Mouse (Mus musculus): ENCODE measurements around the gene Atf6. TPM values are rescaled to one million over a fixed set of nuclear protein-coding genes. Genes with fewer than 3 reads are reported as not detected.

Gene Atf6
- polyA plus RNA-seq, 1 experiment from 2014 or later, result 56.5 TPM

DNA sequence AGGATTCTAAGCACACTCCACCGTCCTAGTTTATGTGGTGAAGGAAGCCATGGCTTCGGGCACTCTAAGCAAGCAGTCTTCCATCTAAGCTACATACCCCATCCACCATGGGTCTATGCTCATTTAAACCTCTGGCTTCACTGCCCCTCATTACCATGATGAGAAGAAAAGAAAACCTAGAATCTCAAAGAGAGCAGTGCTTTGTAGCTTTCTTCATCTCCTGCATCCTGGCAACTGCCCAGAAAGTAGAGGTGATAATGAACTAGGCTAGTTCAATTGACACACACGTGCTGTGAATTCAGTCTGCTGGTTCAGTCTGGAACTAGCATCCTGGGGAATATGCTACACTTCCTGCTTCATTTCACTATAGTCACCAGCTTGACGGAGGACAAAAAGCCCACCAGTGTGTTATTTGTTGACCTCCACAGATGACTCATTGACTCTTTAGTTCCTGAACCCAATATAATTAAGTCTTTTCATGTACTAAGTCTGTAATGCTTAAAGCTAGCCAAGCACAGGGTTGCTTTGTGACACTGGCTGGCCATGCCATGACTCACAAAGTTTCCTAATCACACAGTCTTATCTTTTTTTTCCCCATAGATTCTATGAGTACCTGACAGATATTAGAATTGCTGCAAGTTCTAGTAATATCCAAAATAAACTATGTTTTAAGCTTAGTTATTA, 162.5 kb downstream of the Atf6 start:
- Histone ChIP-seq H3K27ac (no peak overlapping the region), H3K36me3 (ENCODE audit: inconsistent target) (no peaks in the 10 kb centered on the region), H3K4me3 (ENCODE audit: inconsistent target) (no peak overlapping the region), H3K79me2 (ENCODE audit: inconsistent target) (no peaks in the 10 kb centered on the region)
- WGBS (ENCODE audit: missing documents), result 93% methylated on average over 4 of the region's 4 CpGs

- Histone ChIP-seq H3K4me3 (ENCODE audit: inconsistent target) (no peak overlapping the region), H3K27ac (peak overlapping the region; percentile 49; the same call in 1 of the 2 replicates), H3K36me3 (ENCODE audit: inconsistent target) (no peaks in the 10 kb centered on the region), H3K79me2 (ENCODE audit: inconsistent target) (no peaks in the 10 kb centered on the region)
- WGBS (ENCODE audit: missing documents), result 93% methylated on average over 6 of the region's 6 CpGs
These were observed 163.5 kb downstream of the Atf6 start for GRCm38 (mm10) chr1:170704103-170704502.

GRCm38 (mm10) chr1:170702958-170703357, 164.6 kb downstream of the Atf6 start:
- H3K36me3 ChIP-seq (ENCODE audit: inconsistent target), result no peaks in the 10 kb centered on the region
- no peaks in the 10 kb centered on the region for H3K79me2 ChIP-seq (ENCODE audit: inconsistent target)
- H3K4me3 ChIP-seq (ENCODE audit: inconsistent target), result no peak overlapping the region
- WGBS (ENCODE audit: missing documents), result 40% methylated on average over 6 of the region's 6 CpGs
- H3K27ac ChIP-seq, result peak overlapping the region; percentile 49

- 66% methylated on average over 2 of the region's 2 CpGs for WGBS (ENCODE audit: missing documents)
- H3K79me2 ChIP-seq (ENCODE audit: inconsistent target), result no peaks in the 10 kb centered on the region
- H3K36me3 ChIP-seq (ENCODE audit: inconsistent target), result no peaks in the 10 kb centered on the region
- H3K4me3 ChIP-seq (ENCODE audit: inconsistent target), result no peak overlapping the region
- H3K27ac ChIP-seq, result peak overlapping the region; percentile 49
These were observed 165.3 kb downstream of the Atf6 start for GRCm38 (mm10) chr1:170702263-170702662.

- H3K27ac ChIP-seq, result no peak overlapping the region
- H3K36me3 ChIP-seq (ENCODE audit: inconsistent target), result no peaks in the 10 kb centered on the region
- H3K4me3 ChIP-seq (ENCODE audit: inconsistent target), result no peak overlapping the region
- WGBS (ENCODE audit: missing documents), result 82% methylated on average over 8 of the region's 8 CpGs
- H3K79me2 ChIP-seq (ENCODE audit: inconsistent target), result no peaks in the 10 kb centered on the region
These were observed 166.0 kb downstream of the Atf6 start for GRCm38 (mm10) chr1:170701582-170701981.

- Histone ChIP-seq H3K4me3 (ENCODE audit: inconsistent target) (no peak overlapping the region), H3K79me2 (ENCODE audit: inconsistent target) (no peaks in the 10 kb centered on the region), H3K27ac (no peak overlapping the region), H3K36me3 (ENCODE audit: inconsistent target) (no peaks in the 10 kb centered on the region)
- WGBS (ENCODE audit: missing documents), result 94% methylated on average over 3 of the region's 3 CpGs
These were observed 166.4 kb downstream of the Atf6 start for GRCm38 (mm10) chr1:170701178-170701577.

DNA sequence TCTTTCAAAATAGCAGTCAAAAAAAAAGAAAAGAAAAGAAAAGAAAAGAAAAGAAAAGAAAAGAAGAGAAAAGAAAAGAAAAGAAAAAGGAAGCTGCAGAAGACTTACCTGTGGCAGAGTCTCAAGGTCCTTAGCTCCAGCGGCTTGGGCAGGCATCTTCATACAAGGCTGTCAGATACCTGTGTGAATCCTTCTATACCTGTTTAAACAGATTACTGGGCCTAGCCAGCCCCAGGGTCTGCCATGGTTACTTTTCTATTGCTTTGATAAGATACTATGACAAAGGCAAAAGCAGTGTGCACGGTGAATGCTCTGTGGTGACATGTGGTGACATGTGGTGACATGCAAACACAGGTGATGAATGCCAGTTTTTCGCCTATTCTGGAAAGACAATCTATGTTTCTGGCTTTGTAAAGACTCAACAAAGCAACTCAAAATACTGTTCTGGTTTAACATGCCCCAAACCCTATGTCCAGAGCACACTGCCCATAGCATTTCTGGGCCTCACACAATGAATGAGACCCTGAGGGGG, 167.0 kb downstream of the Atf6 start:
- no peaks in the 10 kb centered on the region for H3K36me3 ChIP-seq (ENCODE audit: inconsistent target)
- H3K4me3 ChIP-seq (ENCODE audit: inconsistent target), result no peak overlapping the region
- no peak overlapping the region for H3K27ac ChIP-seq
- no peaks in the 10 kb centered on the region for H3K79me2 ChIP-seq (ENCODE audit: inconsistent target)
- WGBS (ENCODE audit: missing documents), result 100% methylated on average over 3 of the region's 3 CpGs

- 87% methylated on average over 9 of the region's 9 CpGs for WGBS (ENCODE audit: missing documents)
- Histone ChIP-seq H3K4me3 (ENCODE audit: inconsistent target) (no peak overlapping the region), H3K27ac (no peak overlapping the region), H3K79me2 (ENCODE audit: inconsistent target) (no peaks in the 10 kb centered on the region), H3K36me3 (ENCODE audit: inconsistent target) (no peaks in the 10 kb centered on the region)
These were observed 168.0 kb downstream of the Atf6 start for GRCm38 (mm10) chr1:170699553-170699952.

DNA sequence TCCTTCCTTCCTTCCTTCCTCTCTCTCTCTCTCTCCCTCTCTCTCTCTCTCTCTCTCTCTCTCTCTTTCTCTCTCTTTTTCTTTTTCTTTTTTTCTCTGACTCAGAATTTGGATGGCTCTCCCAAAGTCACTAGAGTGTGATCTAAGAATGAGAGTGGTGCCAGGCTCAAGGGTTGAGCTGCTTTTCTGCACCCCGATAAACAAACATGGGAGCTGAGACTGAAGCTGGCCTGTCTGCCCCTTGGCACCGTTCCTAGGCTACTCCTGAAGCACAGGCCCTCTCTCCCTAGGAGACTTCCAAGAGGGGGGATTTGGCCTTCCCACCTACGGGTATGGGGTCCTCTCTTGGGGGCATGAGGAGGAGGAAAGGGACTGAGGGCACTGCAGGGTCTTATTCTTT, 168.8 kb downstream of the Atf6 start:
- H3K79me2 ChIP-seq (ENCODE audit: inconsistent target), result no peaks in the 10 kb centered on the region
- no peak overlapping the region for H3K27ac ChIP-seq
- no peak overlapping the region for H3K4me3 ChIP-seq (ENCODE audit: inconsistent target)
- no peaks in the 10 kb centered on the region for H3K36me3 ChIP-seq (ENCODE audit: inconsistent target)
- 87% methylated on average over 3 of the region's 3 CpGs for WGBS (ENCODE audit: missing documents)

DNA sequence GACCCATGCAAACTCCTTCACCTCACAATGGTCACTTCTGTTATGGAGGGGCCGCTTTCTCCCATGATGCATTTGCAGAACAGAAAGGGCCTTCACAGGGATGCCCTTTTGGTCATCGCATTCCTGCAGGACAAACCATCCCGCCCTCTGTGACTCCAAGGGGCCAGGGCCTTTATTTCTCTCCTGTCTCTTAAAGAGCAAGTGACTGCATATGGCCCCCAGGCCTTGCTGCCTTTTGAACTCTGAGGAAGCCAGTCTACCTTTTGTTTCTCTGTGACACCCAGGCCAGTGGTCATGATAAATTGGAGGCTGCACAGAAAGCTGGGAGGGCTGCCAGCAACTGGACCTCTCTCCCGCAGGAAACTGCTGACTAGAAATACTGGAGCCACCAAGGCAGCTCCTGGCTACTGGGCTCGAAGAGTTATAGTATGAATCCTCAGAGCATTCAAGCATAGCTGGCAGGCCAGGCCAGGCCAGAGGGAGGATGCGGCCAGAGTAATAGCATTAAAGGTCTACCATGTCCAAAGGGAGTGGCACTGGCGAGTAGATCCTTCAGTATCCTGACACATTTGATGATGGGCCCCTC, 169.7 kb downstream of the Atf6 start:
- WGBS (ENCODE audit: missing documents), result 95% methylated on average over 7 of the region's 7 CpGs
- H3K27ac ChIP-seq, result no peak overlapping the region
- no peak overlapping the region for H3K4me3 ChIP-seq (ENCODE audit: inconsistent target)
- no peaks in the 10 kb centered on the region for H3K79me2 ChIP-seq (ENCODE audit: inconsistent target)
- no peaks in the 10 kb centered on the region for H3K36me3 ChIP-seq (ENCODE audit: inconsistent target)

GRCm38 (mm10) chr1:170696996-170697395, 170.6 kb downstream of the Atf6 start:
- Histone ChIP-seq H3K4me3 (ENCODE audit: inconsistent target) (no peak overlapping the region), H3K79me2 (ENCODE audit: inconsistent target) (no peaks in the 10 kb centered on the region), H3K27ac (no peak overlapping the region), H3K36me3 (ENCODE audit: inconsistent target) (no peaks in the 10 kb centered on the region)
- 95% methylated on average over 8 of the region's 8 CpGs for WGBS (ENCODE audit: missing documents)

- 95% methylated on average over 6 of the region's 6 CpGs for WGBS (ENCODE audit: missing documents)
- H3K36me3 ChIP-seq (ENCODE audit: inconsistent target), result no peaks in the 10 kb centered on the region
- H3K79me2 ChIP-seq (ENCODE audit: inconsistent target), result no peaks in the 10 kb centered on the region
- H3K4me3 ChIP-seq (ENCODE audit: inconsistent target), result no peak overlapping the region
- no peak overlapping the region for H3K27ac ChIP-seq
These were observed 172.2 kb downstream of the Atf6 start for GRCm38 (mm10) chr1:170695326-170695725.

DNA sequence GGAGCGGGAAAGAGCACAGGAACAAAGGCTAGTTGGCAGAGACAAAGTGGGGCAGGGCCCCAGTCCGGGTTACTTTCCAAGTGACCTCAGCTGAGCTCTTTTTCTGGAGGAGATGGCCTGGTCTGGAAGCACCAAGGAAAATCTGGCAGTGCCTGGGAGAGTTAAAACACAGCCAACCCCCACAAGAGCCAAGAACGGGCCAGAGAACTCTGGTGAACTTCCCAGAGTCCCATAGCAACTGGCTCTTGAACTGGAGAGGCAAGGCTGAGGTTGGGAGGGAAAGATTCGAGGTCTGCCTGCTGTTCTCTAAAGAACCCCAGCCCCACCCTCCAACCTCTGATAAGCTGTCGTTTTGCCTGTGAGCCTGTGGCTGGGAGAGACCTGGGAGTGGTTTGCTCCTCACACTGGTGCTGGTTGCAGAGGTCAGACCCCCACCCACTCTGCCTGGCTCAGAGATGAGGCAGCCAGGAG, 172.7 kb downstream of the Atf6 start:
- Histone ChIP-seq H3K27ac (no peak overlapping the region), H3K36me3 (ENCODE audit: inconsistent target) (no peaks in the 10 kb centered on the region), H3K79me2 (ENCODE audit: inconsistent target) (no peaks in the 10 kb centered on the region), H3K4me3 (ENCODE audit: inconsistent target) (no peak overlapping the region)
- WGBS (ENCODE audit: missing documents), result 78% methylated on average over 5 of the region's 5 CpGs

DNA sequence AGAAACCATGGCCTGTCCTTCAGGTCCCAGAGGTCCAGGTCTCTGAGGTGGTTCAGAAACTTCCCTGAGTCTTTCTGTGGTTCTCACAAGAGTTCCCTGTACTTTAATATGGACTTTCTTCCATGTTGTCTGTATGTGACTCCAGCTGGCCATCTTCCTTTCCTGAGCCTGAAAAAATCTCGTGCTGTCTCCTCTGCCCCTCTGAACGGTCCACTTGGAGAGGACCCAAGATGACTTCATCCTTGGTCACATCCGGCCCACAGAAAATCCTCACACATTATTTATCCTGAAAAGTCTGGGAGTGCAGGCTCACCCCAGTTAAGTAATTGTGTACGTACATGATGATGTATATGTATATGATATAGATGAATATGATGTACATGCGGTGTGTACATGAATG, 176.3 kb downstream of the Atf6 start:
- 98% methylated on average over 4 of the region's 5 CpGs for WGBS (ENCODE audit: missing documents)
- H3K27ac ChIP-seq, result no peak overlapping the region
- H3K36me3 ChIP-seq (ENCODE audit: inconsistent target), result no peaks in the 10 kb centered on the region
- H3K79me2 ChIP-seq (ENCODE audit: inconsistent target), result no peaks in the 10 kb centered on the region
- H3K4me3 ChIP-seq (ENCODE audit: inconsistent target), result no peak overlapping the region

GRCm38 (mm10) chr1:170689773-170690172, 177.8 kb downstream of the Atf6 start:
- H3K79me2 ChIP-seq (ENCODE audit: inconsistent target), result no peaks in the 10 kb centered on the region
- WGBS (ENCODE audit: missing documents), result 69% methylated on average over 8 of the region's 8 CpGs

More at GRCm38 (mm10) chr1:170689773-170690172, 177.8 kb downstream of the Atf6 start:
- Histone ChIP-seq H3K36me3 (ENCODE audit: inconsistent target) (no peaks in the 10 kb centered on the region), H3K4me3 (ENCODE audit: inconsistent target) (no peak overlapping the region), H3K27ac (no peak overlapping the region)
